ENCODE assay signal across 7 mouse cellular contexts in the genomic region with DNA sequence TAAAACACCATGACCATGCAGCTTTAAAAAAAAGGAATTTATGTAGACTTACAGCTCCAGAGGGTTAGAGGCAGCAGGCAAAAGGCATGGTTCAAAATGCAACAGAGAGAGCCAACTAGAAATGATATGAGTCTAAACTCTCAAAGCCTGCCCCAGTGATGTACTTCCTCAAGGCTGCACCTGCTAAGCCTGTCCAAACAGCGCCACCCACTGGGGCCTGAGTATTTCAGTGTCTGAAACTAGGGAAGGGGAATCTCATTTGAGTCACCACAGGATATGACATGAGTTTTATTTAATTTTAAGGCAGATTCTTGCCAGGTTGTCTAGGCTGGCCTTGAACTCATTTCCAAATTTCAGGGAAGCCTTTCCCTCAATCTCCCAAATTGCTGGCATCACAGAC. TPM values are rescaled to one million over a fixed set of nuclear protein-coding genes. Genes with fewer than 3 reads are reported as not detected.
DNase-seq lines count a peak whose midpoint lies in the region; ATAC-seq and TF ChIP-seq lines count a peak whose summit lies in the region.

No protein-coding gene starts in this region.

- intact Hi-C loops in heart, postnatal 25 days (cut with DNase I) = no loop called here

- H3K4me3 ChIP-seq in ES-Bruce4 (ENCODE audit: low read depth, low read length) = no peak overlapping the region

- H3K36me3 ChIP-seq in ES-Bruce4 (ENCODE audit: control insufficient read depth, insufficient read depth, low read length, poor library complexity, severe bottlenecking) = peaks cover 70% of the 10 kb centered on the region

- no peak for TF ChIP-seq POLR2A in ES-Bruce4 (IDR thresholded peaks at IDR 0.05; ENCODE audit: insufficient read depth, low read length)

- peak; percentile 35 for ATAC-seq in activated CD4-positive, CD25-positive, alpha-beta regulatory T cell, adult 4 months

- DNase-seq in kidney, adult 9 months = peak; percentile 29
- DNase-seq in kidney, adult 11 months = no peak
- peak; percentile 24 to 77 for DNase-seq in kidney, postnatal 36 days
- DNase-seq in spleen, postnatal 36 days (ENCODE audit: low spot score in 2 of 2) = peak; percentile 43 to 52
- DNase-seq in heart, postnatal 25 days (ENCODE audit: low spot score) = no peak

- H3K9me3 ChIP-seq in ES-Bruce4 (replicated peaks; ENCODE audit: control insufficient read depth, insufficient read depth, low read length, poor library complexity, severe bottlenecking) = no peaks in the 10 kb centered on the region

- H3K4me1 ChIP-seq in ES-Bruce4 (ENCODE audit: control insufficient read depth, insufficient read depth, low read length) = peaks cover 5% of the 10 kb centered on the region

- peak; percentile 59 for TF ChIP-seq CTCF in ES-Bruce4 (IDR thresholded peaks at IDR 0.05; ENCODE audit: low read depth, low read length)

- TF ChIP-seq EP300 in ES-Bruce4 (IDR thresholded peaks at IDR 0.05; ENCODE audit: insufficient read depth, low read depth, low read length) = no peak

- H3K27me3 ChIP-seq in ES-Bruce4 (ENCODE audit: control insufficient read depth, insufficient read depth, low read length, poor library complexity, severe bottlenecking) = no peaks in the 10 kb centered on the region

- no peak overlapping the region for H3K9ac ChIP-seq in ES-Bruce4 (ENCODE audit: low read depth, poor library complexity, severe bottlenecking)

- H3K27ac ChIP-seq in ES-Bruce4 (ENCODE audit: insufficient read depth, low read length) = no peak overlapping the region

RNA-seq across cellular contexts. Expression of a gene that starts 4.9 kb away (rescaled TPM):
- 372 and 381 TPM in 2 replicates for polyA plus RNA-seq in ES-Bruce4 (2011; ENCODE audit: insufficient read depth, insufficient read length, low read depth, missing spikeins)
- 100 to 1,000 TPM; 136 to 209 TPM for polyA plus RNA-seq in activated CD4-positive, CD25-positive, alpha-beta regulatory T cell, adult 4 months (2017; shearing (Covaris generic))
- total RNA-seq in heart, postnatal 25 days (2021) = 100 to 1,000 TPM; 111 to 134 TPM

RNA-seq across cellular contexts. Expression of a gene that starts 57.9 kb away (rescaled TPM):
- polyA plus RNA-seq in ES-Bruce4 (2011; ENCODE audit: insufficient read depth, insufficient read length, low read depth, missing spikeins) = 0.75 TPM in 1 of 2 replicates, not detected in the other
- polyA plus RNA-seq in activated CD4-positive, CD25-positive, alpha-beta regulatory T cell, adult 4 months (2017; shearing (Covaris generic)) = under 1 TPM in 1 of 2 experiments, not detected in 1; 0.34 TPM
- not detected for total RNA-seq in heart, postnatal 25 days (2021)

Comparison
In these comparisons a context has a peak if more than half of its experiments do, and no peak if none do; other contexts are left out.
1. DNase-seq: peak in kidney, adult 9 months (single experiment), kidney, postnatal 36 days (2 of 2) and spleen, postnatal 36 days (2 of 2); none in kidney, adult 11 months (single experiment) and heart, postnatal 25 days (single experiment).